Mouse (Mus musculus) left cerebral cortex, adult 18-20 months (tissue): Measurements from ENCODE around the gene Kctd20. TPM values are rescaled to one million over a fixed set of nuclear protein-coding genes. Genes with fewer than 3 reads are reported as not detected.

Experiments used
- total RNA-seq, 2 experiments: library from RNA; stranded (reverse); gene quantifications; 2 replicates each; pipeline ENCODE4 v1.2.3; 2021

Kctd20 gene
- total RNA-seq, 2 experiments from 2014 or later: 67.7 to 71.2 TPM

Other genes with a start within 250 kb of the Kctd20 start
- 1 to 10 TPM; 2.8 TPM for gene AC170998.1, start 225.9 kb upstream of the Kctd20 start, total RNA-seq
- gene Mapk13, start 182.7 kb upstream of the Kctd20 start, total RNA-seq: 1 to 10 TPM; 1.7 to 4.3 TPM
- 10 to 100 TPM; 51.5 to 55.0 TPM for gene Brpf3, start 150.9 kb upstream of the Kctd20 start, total RNA-seq
- gene Pnpla1, start 93.5 kb upstream of the Kctd20 start, total RNA-seq: under 1 TPM; 0.53 to 0.54 TPM
- gene 4930539E08Rik, start 36.6 kb upstream of the Kctd20 start, total RNA-seq: 10 to 100 TPM in 1 of 2 experiments, 1 to 10 TPM in 1; 8.6 to 10.7 TPM
- gene Pxt1, start 8.1 kb upstream of the Kctd20 start, total RNA-seq: not detected
- 10 to 100 TPM; 43.2 to 45.8 TPM for gene Stk38, start 56.0 kb downstream of the Kctd20 start, total RNA-seq
- gene Srsf3, start 80.7 kb downstream of the Kctd20 start, total RNA-seq: 100 to 1,000 TPM; 124 to 130 TPM
- 10 to 100 TPM; 35.1 to 57.4 TPM for gene Cdkn1a, start 139.0 kb downstream of the Kctd20 start, total RNA-seq
- gene Rab44, start 162.2 kb downstream of the Kctd20 start, total RNA-seq: not detected